Comparison of ENCODE assay signal across 21 mouse cellular contexts in the genomic region with DNA sequence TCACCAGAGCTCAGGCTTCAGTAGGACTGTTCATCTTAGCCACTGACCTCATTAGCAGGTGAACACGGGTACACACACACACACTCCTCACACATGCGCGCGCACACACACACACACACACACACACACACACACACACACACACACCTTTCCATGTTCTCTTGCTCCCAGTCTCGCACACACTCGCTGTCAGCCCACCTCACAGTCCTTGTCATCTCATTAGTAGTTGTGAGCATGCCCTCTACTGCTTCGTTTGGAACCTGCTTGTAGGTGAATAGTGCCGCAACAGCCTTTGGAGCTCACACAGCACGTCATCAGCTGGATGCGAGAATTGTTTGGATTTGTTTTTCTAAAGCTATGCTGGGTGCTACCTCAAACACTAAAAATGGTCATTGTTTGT. TPM values are rescaled to one million over a fixed set of nuclear protein-coding genes. Genes with fewer than 3 reads are reported as not detected.
A peak's percentile ranks its signal among the peaks of the same experiment; 100 is the strongest.
DNase-seq lines count a peak whose midpoint lies in the region; ATAC-seq and TF ChIP-seq lines count a peak whose summit lies in the region.
"Had no signal": no experiment of that assay in that cellular context is flagged by ENCODE, and none has a peak within 500 bp of the region (broad histone marks: within the 10 kb centered on the region; RNA-seq: fewer than 3 reads in every experiment).

No protein-coding gene starts in this region.

- TF ChIP-seq POLR2A in brain, embryonic 14.5 days (IDR thresholded peaks at IDR 0.05; ENCODE audit: borderline replicate concordance, extremely low read depth, insufficient read depth, insufficient read length, poor library complexity, severe bottlenecking): no peak

- TF ChIP-seq CTCF in intestine, postnatal 0 days (IDR thresholded peaks at IDR 0.05; ENCODE audit: low read depth): peak; percentile 14; the same call in 1 of the 2 replicates
- no peak for TF ChIP-seq CTCF in brain, embryonic 14.5 days (IDR thresholded peaks at IDR 0.05; ENCODE audit: borderline replicate concordance, extremely low read depth, insufficient read depth, insufficient read length)

- H3K4me3 ChIP-seq in intestine, postnatal 0 days (ENCODE audit: low read depth, low read length): no peak overlapping the region
- H3K4me3 ChIP-seq in intestine, embryonic 16.5 days (ENCODE audit: low read length): no peak overlapping the region
- H3K4me3 ChIP-seq in midbrain, embryonic 15.5 days: no peak overlapping the region
- H3K4me3 ChIP-seq: limb, embryonic 15.5 days; midbrain, embryonic 12.5 days had no signal

- no peak overlapping the region for H3K4me2 ChIP-seq in intestine, postnatal 0 days (replicated peaks; ENCODE audit: low read depth)
- no peak overlapping the region for H3K4me2 ChIP-seq in intestine, embryonic 16.5 days (ENCODE audit: low read depth, low read length)
- no peak overlapping the region for H3K4me2 ChIP-seq in midbrain, embryonic 15.5 days
- H3K4me2 ChIP-seq: limb, embryonic 15.5 days; midbrain, embryonic 12.5 days had no signal

- H3K27ac ChIP-seq in intestine, postnatal 0 days (ENCODE audit: low read depth, low read length): no peak overlapping the region
- H3K27ac ChIP-seq in intestine, embryonic 16.5 days (ENCODE audit: low read length): no peak overlapping the region
- peak overlapping the region; percentile 42; the same call in 1 of the 2 replicates for H3K27ac ChIP-seq in midbrain, embryonic 15.5 days
- H3K27ac ChIP-seq: limb, embryonic 15.5 days; midbrain, embryonic 12.5 days had no signal

- H3K4me1 ChIP-seq in intestine, postnatal 0 days (replicated peaks; ENCODE audit: control insufficient read depth, insufficient read depth, low read length): no peaks in the 10 kb centered on the region
- no peaks in the 10 kb centered on the region for H3K4me1 ChIP-seq in intestine, embryonic 16.5 days (ENCODE audit: control insufficient read depth, insufficient read depth, low read length)
- 0 out of 2 replicates have a peak, but pooled peaks cover 4% of the 10 kb centered on the region for H3K4me1 ChIP-seq in midbrain, embryonic 15.5 days
- H3K4me1 ChIP-seq: midbrain, embryonic 12.5 days had no signal

- H3K9me3 ChIP-seq in intestine, postnatal 0 days (ENCODE audit: control insufficient read depth): no peaks in the 10 kb centered on the region
- H3K9me3 ChIP-seq in intestine, embryonic 16.5 days (ENCODE audit: control insufficient read depth, low read length): no peaks in the 10 kb centered on the region
- no peaks in the 10 kb centered on the region for H3K9me3 ChIP-seq in midbrain, embryonic 15.5 days
- H3K9me3 ChIP-seq: limb, embryonic 15.5 days; midbrain, embryonic 12.5 days had no signal

- H3K27me3 ChIP-seq in intestine, postnatal 0 days (replicated peaks; ENCODE audit: control insufficient read depth, insufficient read depth, low read length): no peaks in the 10 kb centered on the region
- no peaks in the 10 kb centered on the region for H3K27me3 ChIP-seq in intestine, embryonic 16.5 days (replicated peaks; ENCODE audit: control insufficient read depth, insufficient read depth, low read length)
- H3K27me3 ChIP-seq in midbrain, embryonic 15.5 days (replicated peaks): no peaks in the 10 kb centered on the region
- H3K27me3 ChIP-seq: limb, embryonic 15.5 days; midbrain, embryonic 12.5 days; Patski had no signal

- DNase-seq in cerebellum, postnatal 14 days: peak; percentile 45 to 58
- DNase-seq in cerebellum, postnatal 36 days: no peak
- DNase-seq in brain, embryonic 14.5 days (ENCODE audit: low read depth): peak; percentile 45
- DNase-seq in lung, postnatal 10 days: no peak
- DNase-seq in MN1 (ENCODE audit: low spot score): no peak
- DNase-seq: heart, adult 18-20 months; heart, postnatal 4 days; kidney, adult 18-20 months; kidney, postnatal 10 days; liver, postnatal 0 days; lung, postnatal 4 days; thymus, adult 2 months had no signal

- ATAC-seq in intestine, postnatal 0 days: no peak
- ATAC-seq in intestine, embryonic 16.5 days: no peak
- peak; percentile 33; the same call in 1 of the 2 replicates for ATAC-seq in midbrain, embryonic 15.5 days (replicated peaks)
- ATAC-seq: activated CD4-positive, CD25-positive, alpha-beta regulatory T cell, adult 4 months; liver, postnatal 0 days; Patski had no signal

- peaks cover 7% of the 10 kb centered on the region; the same call in 1 of the 2 replicates for H3K36me3 ChIP-seq in intestine, postnatal 0 days (ENCODE audit: control insufficient read depth, insufficient read depth)
- no peaks in the 10 kb centered on the region for H3K36me3 ChIP-seq in intestine, embryonic 16.5 days (ENCODE audit: control insufficient read depth, insufficient read depth, low read length)
- H3K36me3 ChIP-seq in midbrain, embryonic 15.5 days (replicated peaks): no peaks in the 10 kb centered on the region

- H3K9ac ChIP-seq in intestine, postnatal 0 days (ENCODE audit: low read depth, low read length): no peak overlapping the region
- no peak overlapping the region for H3K9ac ChIP-seq in intestine, embryonic 16.5 days (ENCODE audit: low read depth, low read length)
- no peak overlapping the region for H3K9ac ChIP-seq in midbrain, embryonic 15.5 days
- H3K9ac ChIP-seq: limb, embryonic 15.5 days; liver, postnatal 0 days; midbrain, embryonic 12.5 days had no signal

- 88% methylated on average over 10 of the region's 10 CpGs for WGBS in intestine, postnatal 0 days
- 87% methylated on average over 10 of the region's 10 CpGs for WGBS in intestine, embryonic 16.5 days
- WGBS in midbrain, embryonic 15.5 days: 76% methylated on average over 10 of the region's 10 CpGs

RNA-seq across cellular contexts. Expression of gene Apoa1, which starts 39.0 kb away (rescaled TPM):
- 28,401 and 28,927 TPM in 2 replicates for polyA plus RNA-seq in intestine, postnatal 0 days (2015; fragmentation: Nextera tagmentation; extraction: Ambion mirVana)
- polyA plus RNA-seq in intestine, embryonic 16.5 days (2015; fragmentation: Nextera tagmentation; extraction: Ambion mirVana): 3,214 and 4,275 TPM in 2 replicates
- polyA plus RNA-seq in brain, embryonic 14.5 days (2012; rRNA removed): 3.0 and 4.5 TPM in 2 replicates
- 4.2 and 8.2 TPM in 2 replicates for polyA plus RNA-seq in midbrain, embryonic 15.5 days (2015; fragmentation: Nextera tagmentation; extraction: Ambion mirVana)
- polyA plus RNA-seq: activated CD4-positive, CD25-positive, alpha-beta regulatory T cell, adult 4 months; Patski had no signal

RNA-seq across cellular contexts. Expression of gene Apoc3, which starts 46.1 kb away (rescaled TPM):
- polyA plus RNA-seq in intestine, postnatal 0 days (2015; fragmentation: Nextera tagmentation; extraction: Ambion mirVana): 8,073 and 8,903 TPM in 2 replicates
- 590 and 929 TPM in 2 replicates for polyA plus RNA-seq in intestine, embryonic 16.5 days (2015; fragmentation: Nextera tagmentation; extraction: Ambion mirVana)
- polyA plus RNA-seq in brain, embryonic 14.5 days (2012; rRNA removed): 0.23 TPM in 1 of 2 replicates, not detected in the other
- not detected in 2 replicates for polyA plus RNA-seq in midbrain, embryonic 15.5 days (2015; fragmentation: Nextera tagmentation; extraction: Ambion mirVana)
- polyA plus RNA-seq: activated CD4-positive, CD25-positive, alpha-beta regulatory T cell, adult 4 months; embryonic facial prominence, embryonic 14.5 days; heart, embryonic 14.5 days; limb, embryonic 15.5 days; midbrain, embryonic 12.5 days; Patski had no signal

RNA-seq across cellular contexts. Expression of gene Apoa4, which starts 51.1 kb away (rescaled TPM):
- 27,935 and 31,935 TPM in 2 replicates for polyA plus RNA-seq in intestine, postnatal 0 days (2015; fragmentation: Nextera tagmentation; extraction: Ambion mirVana)
- polyA plus RNA-seq in intestine, embryonic 16.5 days (2015; fragmentation: Nextera tagmentation; extraction: Ambion mirVana): 1,729 and 3,070 TPM in 2 replicates
- polyA plus RNA-seq in brain, embryonic 14.5 days (2012; rRNA removed): 0.19 and 0.26 TPM in 2 replicates
- polyA plus RNA-seq in midbrain, embryonic 15.5 days (2015; fragmentation: Nextera tagmentation; extraction: Ambion mirVana): 1.0 TPM in 1 of 2 replicates, not detected in the other
- polyA plus RNA-seq: activated CD4-positive, CD25-positive, alpha-beta regulatory T cell, adult 4 months; heart, embryonic 14.5 days; limb, embryonic 15.5 days; midbrain, embryonic 12.5 days; Patski had no signal

Comparison
In these comparisons a context has a peak if more than half of its experiments do, and no peak if none do; other contexts are left out.
1. DNase-seq: peak in cerebellum, postnatal 14 days (2 of 2) and brain, embryonic 14.5 days (single experiment); none in cerebellum, postnatal 36 days (0 of 2), lung, postnatal 10 days (single experiment) and MN1 (single experiment).
2. RNA of gene Apoa1, which starts 39.0 kb away (polyA plus RNA-seq): 28,401 to 28,927 TPM in intestine, postnatal 0 days and 3,214 to 4,275 TPM in intestine, embryonic 16.5 days; 4.2 to 8.2 TPM in midbrain, embryonic 15.5 days and 3.0 to 4.5 TPM in brain, embryonic 14.5 days; every median in the first group is over 100 times any median in the second.
3. RNA of gene Apoc3, which starts 46.1 kb away (polyA plus RNA-seq): 8,073 to 8,903 TPM in intestine, postnatal 0 days and 590 to 929 TPM in intestine, embryonic 16.5 days; not detected in midbrain, embryonic 15.5 days and 0.23 TPM in brain, embryonic 14.5 days; every median in the first group is over 100 times any median in the second.
4. RNA of gene Apoa4, which starts 51.1 kb away (polyA plus RNA-seq): 27,935 to 31,935 TPM in intestine, postnatal 0 days and 1,729 to 3,070 TPM in intestine, embryonic 16.5 days; 1.0 TPM in midbrain, embryonic 15.5 days and 0.19 to 0.26 TPM in brain, embryonic 14.5 days; every median in the first group is over 100 times any median in the second.